Mouse (Mus musculus): ENCODE data around the gene Clps. TPM values are rescaled to one million over a fixed set of nuclear protein-coding genes. Genes with fewer than 3 reads are reported as not detected.

Clps gene
- polyA plus RNA-seq (2014; fragmentation: Illumina TruSeq; extraction: RNeasy Lipid Tissue Mini Kit (QIAGEN cat#74804); ENCODE audit: insufficient read depth, low read depth, low replicate concordance), result not detected

GRCm38 (mm10) chr17:28560598-28560997 is at the start of gene Clps:
Clps (minus strand) TSS chr17:28560766.

GRCm38 (mm10) chr17:28575244-28576125 is 14.9 kb upstream of the Clps start, which contains the start of gene Lhfpl5:
Lhfpl5 (plus strand) TSS chr17:28575641.

GRCm38 (mm10) chr17:28549111-28549510 is 11.5 kb downstream of the Clps start, which contains the start of gene Clpsl2:
Clpsl2 (plus strand) TSS chr17:28549411.

GRCm38 (mm10) chr17:28530506-28530905 is 30.1 kb downstream of the Clps start, which contains the start of gene Armc12:
Armc12 (plus strand) TSS chr17:28530806.

GRCm38 (mm10) chr17:28517441-28517955 is 43.1 kb downstream of the Clps start, which contains the start of gene Fkbp5:
Fkbp5 (minus strand) TSS chr17:28517527.

Other genes starting within 250 kb of the Clps start
- 20.7 TPM for gene Fance, start 247.2 kb downstream of the Clps start, polyA plus RNA-seq (2014; fragmentation: Illumina TruSeq; extraction: RNeasy Lipid Tissue Mini Kit (QIAGEN cat#74804); ENCODE audit: insufficient read depth, low read depth, low replicate concordance)
- 991 TPM for gene Rpl10a, start 232.3 kb downstream of the Clps start, polyA plus RNA-seq (2014; fragmentation: Illumina TruSeq; extraction: RNeasy Lipid Tissue Mini Kit (QIAGEN cat#74804); ENCODE audit: insufficient read depth, low read depth, low replicate concordance)
- 11.4 TPM for gene Tead3, start 209.9 kb downstream of the Clps start, polyA plus RNA-seq (2014; fragmentation: Illumina TruSeq; extraction: RNeasy Lipid Tissue Mini Kit (QIAGEN cat#74804); ENCODE audit: insufficient read depth, low read depth, low replicate concordance)
- gene Tulp1, start 195.5 kb downstream of the Clps start, polyA plus RNA-seq (2014; fragmentation: Illumina TruSeq; extraction: RNeasy Lipid Tissue Mini Kit (QIAGEN cat#74804); ENCODE audit: insufficient read depth, low read depth, low replicate concordance), result 2.1 TPM
- 14.3 TPM for gene Fkbp5, start 43.2 kb downstream of the Clps start, polyA plus RNA-seq (2014; fragmentation: Illumina TruSeq; extraction: RNeasy Lipid Tissue Mini Kit (QIAGEN cat#74804); ENCODE audit: insufficient read depth, low read depth, low replicate concordance)
- gene Armc12, start 30.0 kb downstream of the Clps start, polyA plus RNA-seq (2014; fragmentation: Illumina TruSeq; extraction: RNeasy Lipid Tissue Mini Kit (QIAGEN cat#74804); ENCODE audit: insufficient read depth, low read depth, low replicate concordance), result not detected
- not detected for gene Clpsl2, start 11.4 kb downstream of the Clps start, polyA plus RNA-seq (2014; fragmentation: Illumina TruSeq; extraction: RNeasy Lipid Tissue Mini Kit (QIAGEN cat#74804); ENCODE audit: insufficient read depth, low read depth, low replicate concordance)
- not detected for gene Lhfpl5, start 14.9 kb upstream of the Clps start, polyA plus RNA-seq (2014; fragmentation: Illumina TruSeq; extraction: RNeasy Lipid Tissue Mini Kit (QIAGEN cat#74804); ENCODE audit: insufficient read depth, low read depth, low replicate concordance)
- gene Srpk1, start 61.9 kb upstream of the Clps start, polyA plus RNA-seq (2014; fragmentation: Illumina TruSeq; extraction: RNeasy Lipid Tissue Mini Kit (QIAGEN cat#74804); ENCODE audit: insufficient read depth, low read depth, low replicate concordance), result 15.8 TPM
- 0.31 TPM for gene Slc26a8, start 129.5 kb upstream of the Clps start, polyA plus RNA-seq (2014; fragmentation: Illumina TruSeq; extraction: RNeasy Lipid Tissue Mini Kit (QIAGEN cat#74804); ENCODE audit: insufficient read depth, low read depth, low replicate concordance)
- 37.5 TPM for gene Mapk14, start 130.6 kb upstream of the Clps start, polyA plus RNA-seq (2014; fragmentation: Illumina TruSeq; extraction: RNeasy Lipid Tissue Mini Kit (QIAGEN cat#74804); ENCODE audit: insufficient read depth, low read depth, low replicate concordance)
- not detected for gene AC170998.1, start 165.3 kb upstream of the Clps start, polyA plus RNA-seq (2014; fragmentation: Illumina TruSeq; extraction: RNeasy Lipid Tissue Mini Kit (QIAGEN cat#74804); ENCODE audit: insufficient read depth, low read depth, low replicate concordance)
- 20.9 TPM for gene Mapk13, start 208.5 kb upstream of the Clps start, polyA plus RNA-seq (2014; fragmentation: Illumina TruSeq; extraction: RNeasy Lipid Tissue Mini Kit (QIAGEN cat#74804); ENCODE audit: insufficient read depth, low read depth, low replicate concordance)
- gene Brpf3, start 240.3 kb upstream of the Clps start, polyA plus RNA-seq (2014; fragmentation: Illumina TruSeq; extraction: RNeasy Lipid Tissue Mini Kit (QIAGEN cat#74804); ENCODE audit: insufficient read depth, low read depth, low replicate concordance), result 10.6 TPM

Measured in lung, adult 10 weeks (tissue).